Mouse (Mus musculus): ENCODE results near the gene Gtf2f2. TPM values are rescaled to one million over a fixed set of nuclear protein-coding genes. Genes with fewer than 3 reads are reported as not detected.

Gene Gtf2f2
- total RNA-seq, 1 experiment from 2014 or later, result 24.1 TPM

DNA sequence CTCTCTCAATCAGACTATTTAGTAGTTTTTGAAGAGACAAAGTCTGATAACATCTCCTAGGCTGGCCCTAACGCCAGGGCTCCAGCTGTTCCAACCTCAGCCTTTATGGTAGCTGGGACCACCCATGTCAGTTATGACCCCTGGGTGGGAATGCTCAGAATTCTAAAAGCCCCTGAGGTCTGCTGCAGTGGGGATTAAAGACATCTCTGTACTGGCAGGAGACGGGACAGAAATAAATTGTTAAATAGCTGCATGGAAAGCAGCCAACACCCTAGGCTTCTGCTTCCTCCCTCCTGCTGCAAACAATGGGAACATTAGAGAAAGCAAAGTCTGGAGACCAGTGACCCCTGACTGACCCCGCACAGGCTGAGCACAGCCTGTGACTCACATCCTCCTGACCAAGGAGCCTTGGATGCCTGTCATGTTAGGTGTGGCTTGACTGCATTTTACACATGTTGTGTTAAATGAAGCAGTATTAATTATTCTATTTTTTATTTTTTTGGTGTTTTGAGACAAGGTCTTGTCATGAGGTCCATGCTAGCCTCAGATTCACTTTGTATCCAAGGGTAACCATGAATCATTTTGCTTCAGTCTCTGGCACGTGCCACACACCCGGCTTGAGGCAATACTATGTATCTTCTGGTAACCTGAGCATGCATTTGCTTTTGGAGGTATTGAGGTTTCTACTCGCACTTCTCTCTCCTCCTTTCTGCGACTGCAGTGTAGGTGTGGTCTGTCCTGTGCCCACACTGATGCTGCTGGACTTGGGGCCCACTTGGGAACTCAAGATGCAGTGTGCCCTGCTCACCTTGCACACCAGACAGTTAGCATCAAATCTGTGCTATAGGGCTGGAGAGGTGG is 146.9 kb downstream of the Gtf2f2 start:
- peak; percentile 82 for DNase-seq

DNA sequence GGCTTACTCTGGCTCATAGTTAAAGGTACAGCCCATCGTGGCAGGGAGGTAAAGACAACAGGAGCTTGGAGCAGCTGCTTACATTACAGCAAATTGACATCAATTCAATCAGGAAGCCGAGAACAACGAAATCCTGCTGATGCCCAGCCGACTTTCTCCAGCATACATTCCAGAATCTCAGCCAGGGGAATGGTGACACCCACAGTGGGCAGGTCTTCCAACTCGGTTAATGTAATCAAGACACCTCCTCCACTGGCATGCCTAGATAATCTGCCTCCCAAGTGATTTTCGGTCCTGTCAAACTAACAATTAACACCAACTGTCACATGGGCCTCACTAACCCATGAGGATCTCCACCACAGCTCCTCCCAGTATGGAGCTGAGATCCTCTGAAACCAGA is 148.0 kb downstream of the Gtf2f2 start:
- no peak for DNase-seq

DNA sequence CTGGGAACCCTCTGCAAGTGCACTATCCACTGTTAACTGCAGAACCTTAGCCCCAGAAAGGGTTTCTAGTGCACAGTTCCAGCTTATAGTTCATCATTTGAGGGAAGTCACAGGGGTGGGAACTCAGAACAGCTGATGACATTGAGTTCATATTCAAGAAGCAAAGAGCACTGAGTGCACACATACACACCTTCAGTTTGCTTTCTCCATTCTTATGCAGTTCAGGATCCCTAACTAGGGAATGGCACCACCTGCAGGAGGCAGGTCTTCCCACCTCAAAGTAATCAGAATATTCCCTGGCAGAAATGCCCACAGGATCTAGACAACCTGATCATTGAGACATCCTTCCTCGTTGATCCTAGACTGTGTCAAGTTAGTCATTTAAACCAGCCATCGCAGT is 151.0 kb downstream of the Gtf2f2 start:
- no peak for DNase-seq

DNA sequence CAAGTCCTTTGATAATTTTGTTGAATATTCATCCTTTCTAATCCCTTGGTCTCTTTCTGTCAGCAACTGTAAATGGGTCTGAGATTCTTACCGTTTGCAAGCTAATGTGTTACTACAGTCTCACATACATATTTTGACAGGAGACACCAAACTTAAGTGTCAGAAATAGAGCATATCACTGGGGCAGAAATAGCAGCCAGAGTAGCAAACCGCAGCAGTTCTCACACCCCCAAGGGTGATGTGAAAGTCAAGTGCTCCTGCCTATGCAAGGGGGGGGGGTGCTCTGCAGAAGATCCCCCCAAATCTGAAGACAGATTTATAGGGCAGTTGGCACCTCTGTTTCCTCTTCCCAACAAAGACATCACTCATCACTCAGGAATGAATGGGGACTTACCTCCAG is 152.5 kb downstream of the Gtf2f2 start:
- DNase-seq, result no peak

DNA sequence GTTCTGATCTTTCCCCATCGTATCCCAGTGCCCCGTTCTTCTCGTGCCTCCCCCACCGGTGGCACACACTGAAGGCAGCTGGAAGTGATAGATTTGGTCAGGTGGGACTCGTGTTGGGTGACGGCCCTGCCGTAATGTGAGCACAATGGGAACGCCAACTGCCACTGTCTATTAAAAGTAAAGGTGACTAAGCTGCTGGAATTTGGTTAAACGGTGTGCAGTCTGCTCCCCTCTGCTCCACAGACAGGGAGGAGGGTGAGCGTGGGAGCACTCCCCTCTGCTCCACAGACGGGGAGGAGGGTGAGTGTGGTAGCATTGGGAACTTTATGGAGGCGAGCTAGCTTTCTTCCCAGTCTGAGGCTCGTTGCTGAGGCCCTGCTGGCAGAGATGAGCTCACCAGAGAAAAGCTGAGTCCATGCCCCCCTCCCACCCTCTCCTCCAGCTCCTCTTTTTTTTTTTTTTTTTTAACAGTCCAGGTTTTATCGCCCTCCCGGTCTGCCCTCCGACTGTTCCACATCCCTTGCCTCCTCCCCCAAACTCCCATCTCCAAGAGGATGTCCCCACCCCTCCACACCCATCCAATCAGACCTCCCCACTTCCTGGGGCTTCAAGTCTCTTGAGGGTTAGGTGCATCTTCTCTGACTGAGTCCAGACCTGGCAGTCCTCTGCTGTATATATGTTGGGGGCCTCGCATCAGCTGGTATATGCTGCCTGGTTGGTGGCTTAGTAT is 155.2 kb downstream of the Gtf2f2 start:
- no peak for DNase-seq

DNA sequence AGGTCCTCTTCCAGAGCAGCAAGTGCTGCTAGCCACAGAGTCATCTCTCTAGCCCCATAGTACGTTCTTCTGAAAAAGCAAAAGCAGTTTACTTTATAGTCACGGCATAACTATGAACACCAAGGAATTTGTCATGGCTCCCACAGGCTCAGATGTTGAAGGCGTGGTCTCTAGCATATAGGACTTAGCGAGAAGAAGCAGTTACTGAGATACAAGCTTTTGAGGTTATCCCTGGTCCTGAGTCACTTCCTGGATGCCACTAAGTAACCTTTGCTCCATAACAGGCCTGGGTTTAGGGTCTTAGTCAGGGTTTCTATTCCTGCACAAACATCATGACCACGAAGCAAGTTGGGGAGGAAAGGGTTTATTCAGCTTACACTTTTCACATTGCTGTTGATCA is 158.6 kb downstream of the Gtf2f2 start:
- no peak for DNase-seq

DNA sequence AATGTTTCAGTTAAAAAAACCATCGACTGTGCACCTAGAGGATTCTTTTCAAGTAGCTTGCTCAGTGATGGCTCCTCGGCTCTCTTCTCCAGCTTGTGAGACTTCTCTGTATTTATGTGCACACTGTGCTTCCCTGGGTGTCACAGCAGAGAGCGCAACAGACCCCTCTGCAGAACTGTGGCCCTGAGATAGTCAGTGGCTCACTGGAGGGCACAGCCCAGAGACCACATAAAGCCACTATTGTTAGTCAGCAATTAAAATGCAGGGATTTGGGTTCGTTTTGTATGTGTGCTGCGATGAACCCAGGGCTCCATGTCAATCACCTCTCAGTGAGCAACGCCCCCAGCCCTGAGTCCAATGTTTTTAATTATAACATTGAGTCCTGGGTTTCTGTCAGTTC is 159.8 kb downstream of the Gtf2f2 start:
- DNase-seq, result no peak

DNA sequence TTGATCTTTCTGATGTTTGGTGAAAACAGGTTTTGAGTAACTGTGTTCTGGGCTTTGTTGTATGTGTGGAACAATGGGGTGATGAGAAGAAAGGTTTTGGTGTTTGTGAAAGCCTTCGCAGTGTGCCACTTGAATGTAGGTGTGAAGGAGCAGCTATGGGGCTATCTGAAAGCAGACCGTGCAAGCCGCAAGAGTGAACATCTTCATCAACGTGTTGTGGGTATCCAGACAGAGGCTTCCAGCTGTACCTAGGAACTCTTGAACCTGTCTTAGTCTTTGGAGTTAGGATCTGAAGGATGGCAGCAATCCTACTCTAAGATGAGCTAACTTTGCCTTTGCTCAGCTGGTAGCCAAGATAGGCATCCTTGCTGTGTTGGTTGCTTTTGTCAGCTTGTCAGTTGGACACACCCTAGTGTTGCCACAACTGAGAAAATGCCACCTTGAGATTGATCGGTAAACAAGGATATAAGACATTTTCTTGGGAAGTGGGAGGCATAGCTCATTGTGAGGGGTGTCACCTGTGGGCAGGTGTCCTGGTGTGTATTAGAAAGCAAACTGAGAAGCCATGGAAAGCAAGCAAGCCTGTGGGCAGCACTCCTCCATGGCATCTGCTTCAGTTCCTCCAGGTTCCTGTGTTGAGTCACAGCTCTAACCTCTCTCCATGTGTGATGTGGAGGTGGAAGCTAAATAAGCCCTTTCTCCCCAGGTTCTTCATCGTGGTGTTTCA is 160.7 kb downstream of the Gtf2f2 start:
- DNase-seq, result no peak

DNA sequence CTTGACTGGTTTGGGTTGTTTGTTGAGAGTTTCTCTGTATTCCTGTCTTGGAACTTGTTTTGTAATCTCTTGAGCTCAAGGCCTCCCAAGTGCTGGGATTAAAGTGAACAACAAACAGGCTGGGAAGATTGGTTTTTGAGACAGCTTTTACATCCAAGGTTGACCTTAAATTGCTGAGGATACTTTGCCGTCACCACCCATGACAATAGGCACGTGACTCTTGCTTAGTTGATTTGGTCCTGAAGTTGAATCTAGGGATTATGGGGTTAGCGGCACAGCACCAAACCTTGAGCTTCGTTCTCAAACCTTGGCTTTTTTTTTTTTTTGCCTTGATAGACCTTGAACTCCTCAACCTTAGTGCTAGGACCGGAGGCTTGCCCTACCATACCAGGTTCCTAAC is 161.4 kb downstream of the Gtf2f2 start:
- DNase-seq, result no peak

DNA sequence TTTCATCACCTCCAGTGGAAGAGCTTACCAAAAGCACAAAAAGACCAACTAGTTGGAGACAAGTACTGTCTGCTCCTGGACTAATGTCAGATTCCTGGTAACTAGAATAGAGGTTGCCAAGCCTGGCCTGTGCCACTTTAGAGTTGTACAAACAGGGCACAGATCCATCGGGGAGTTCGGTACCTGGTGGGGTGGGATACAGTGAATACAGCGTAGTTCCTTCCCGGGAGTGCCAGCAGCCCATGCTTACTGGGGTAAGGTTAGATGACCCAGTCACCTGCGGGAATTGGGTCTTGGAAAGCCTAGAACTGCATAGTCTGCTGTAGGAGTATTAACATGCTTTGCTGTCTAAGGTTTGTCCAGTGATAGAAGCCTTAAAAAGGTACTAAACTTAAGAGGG is 162.2 kb downstream of the Gtf2f2 start:
- no peak for DNase-seq

DNA sequence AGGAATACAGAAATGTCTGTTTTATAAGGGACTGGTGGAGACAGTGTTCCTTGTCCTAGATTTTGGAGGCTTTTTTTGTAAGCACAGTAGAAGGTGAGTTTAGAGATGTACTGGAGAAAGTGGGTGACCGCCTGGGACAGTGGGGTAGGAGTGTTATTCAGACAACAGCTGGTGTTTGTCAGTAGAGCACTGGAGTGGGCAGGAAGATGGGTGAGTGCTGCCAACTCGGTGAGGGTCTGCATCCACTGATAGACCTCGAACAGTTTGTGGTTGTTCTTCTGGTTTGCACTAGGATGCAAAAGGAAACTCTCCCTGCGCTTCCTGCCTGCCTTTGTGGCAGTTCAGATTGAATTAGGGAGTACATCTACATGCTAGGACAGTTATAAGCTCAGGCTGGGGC is 163.0 kb downstream of the Gtf2f2 start:
- DNase-seq, result no peak

Other genes starting within 250 kb of the Gtf2f2 start
- gene Slc25a30, start 223.8 kb downstream of the Gtf2f2 start, total RNA-seq (2021), result 71.2 and 102 TPM in 2 replicates
- gene Tpt1, start 165.8 kb downstream of the Gtf2f2 start, total RNA-seq (2021), result 2,745 and 3,054 TPM in 2 replicates
- not detected in 2 replicates for gene Kctd4, start 55.9 kb downstream of the Gtf2f2 start, total RNA-seq (2021)
- gene Gpalpp1, start 99.9 kb upstream of the Gtf2f2 start, total RNA-seq (2021), result 17.7 and 19.4 TPM in 2 replicates
- 7.7 and 8.0 TPM in 2 replicates for gene Nufip1, start 100.0 kb upstream of the Gtf2f2 start, total RNA-seq (2021)